Mouse (Mus musculus) limb, embryonic 13.5 days (tissue): ENCODE results near the gene Fam219b. TPM values are rescaled to one million over a fixed set of nuclear protein-coding genes. Genes with fewer than 3 reads are reported as not detected.

Experiments
- ATAC-seq: fragments of 200-750 bp; cut with Nextera tagmentation; 2 replicates; pipeline ENCODE4 v1.8.0; 2017; ENCODE audit warnings: low read depth, moderate number of reproducible peaks, moderate TSS enrichment; ENCODE audit not compliant: low FRiP score
- H3K27ac ChIP-seq: fragments of 300-500 bp; sonication (generic); 2 replicates; pipeline ENCODE4 v1.5.1; 2015; ENCODE audit warnings: inconsistent platforms, mild to moderate bottlenecking, moderate library complexity
- H3K27me3 ChIP-seq: fragments of 300-500 bp; sonication (generic); 2 replicates; pipeline ENCODE4 v1.6.1; 2015; ENCODE audit warnings: mild to moderate bottlenecking, inconsistent platforms
- H3K36me3 ChIP-seq: fragments of 300-500 bp; sonication (generic); 2 replicates; pipeline ENCODE4 v1.6.1; 2015; ENCODE audit warnings: inconsistent platforms, mild to moderate bottlenecking, moderate library complexity
- H3K4me1 ChIP-seq: fragments of 300-500 bp; sonication (generic); 2 replicates; pipeline ENCODE4 v1.6.1; 2015; ENCODE audit warnings: inconsistent platforms
- H3K4me2 ChIP-seq: fragments of 300-500 bp; sonication (generic); replicated peaks from 2 replicates; pipeline ENCODE4 v1.6.1; 2015; ENCODE audit warnings: inconsistent platforms, mild to moderate bottlenecking, moderate library complexity
- H3K4me3 ChIP-seq: fragments of 300-500 bp; sonication (generic); 2 replicates; pipeline ENCODE4 v1.5.1; 2015; ENCODE audit warnings: moderate library complexity, mild to moderate bottlenecking, inconsistent platforms
- H3K9ac ChIP-seq: fragments of 300-500 bp; sonication (generic); 2 replicates; pipeline ENCODE4 v1.6.1; 2015; ENCODE audit warnings: mild to moderate bottlenecking, inconsistent platforms
- H3K9me3 ChIP-seq: fragments of 300-500 bp; sonication (generic); 2 replicates; pipeline ENCODE4 v1.6.1; 2016; ENCODE audit warnings: inconsistent platforms
- WGBS: fragments of 180-500 bp; shearing (Covaris S2); methylation state at CpG from one replicate; pipeline ENCODE4 v1.1.7; 2015; 5-methylcytosine and 5-hydroxymethylcytosine counted together
- polyA plus RNA-seq: library from polyadenylated mRNA; unstranded; fragments of >200 nt; fragmentation: Nextera tagmentation; extraction: Ambion mirVana; gene quantifications from 2 replicates; pipeline ENCODE4 v1.2.1, GENCODE M21; 2015

The Fam219b gene
- polyA plus RNA-seq, 1 experiment from 2014 or later, result 24.2 TPM

DNA sequence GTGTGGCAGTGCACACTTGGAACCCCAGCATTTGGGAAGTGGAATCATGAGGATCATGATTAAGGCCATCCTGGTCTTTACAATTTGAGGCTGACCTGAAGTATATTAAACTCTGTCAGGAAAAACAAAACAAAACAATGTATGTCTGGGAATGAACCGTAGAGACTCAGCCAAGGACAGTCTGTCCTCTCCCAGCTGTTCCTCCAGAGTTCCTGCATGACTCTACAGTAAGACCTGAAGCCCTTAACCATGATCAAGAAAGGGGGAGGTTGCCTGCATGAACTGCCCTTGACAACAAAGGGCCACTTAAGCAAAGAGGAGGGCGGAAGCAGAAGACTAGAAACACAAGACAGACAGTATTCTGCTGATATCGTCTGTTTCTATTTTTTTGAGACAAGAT lies 38.2 kb downstream of the Fam219b start:
- Histone ChIP-seq H3K27ac (no peak overlapping the region), H3K4me1 (no peaks in the 10 kb centered on the region), H3K27me3 (no peaks in the 10 kb centered on the region), H3K4me3 (no peak overlapping the region), H3K9ac (no peak overlapping the region), H3K9me3 (no peaks in the 10 kb centered on the region), H3K36me3 (peaks cover 63% of the 10 kb centered on the region), H3K4me2 (no peak overlapping the region)
- 86% methylated on average over 3 of the region's 3 CpGs for WGBS
- no peak for ATAC-seq

DNA sequence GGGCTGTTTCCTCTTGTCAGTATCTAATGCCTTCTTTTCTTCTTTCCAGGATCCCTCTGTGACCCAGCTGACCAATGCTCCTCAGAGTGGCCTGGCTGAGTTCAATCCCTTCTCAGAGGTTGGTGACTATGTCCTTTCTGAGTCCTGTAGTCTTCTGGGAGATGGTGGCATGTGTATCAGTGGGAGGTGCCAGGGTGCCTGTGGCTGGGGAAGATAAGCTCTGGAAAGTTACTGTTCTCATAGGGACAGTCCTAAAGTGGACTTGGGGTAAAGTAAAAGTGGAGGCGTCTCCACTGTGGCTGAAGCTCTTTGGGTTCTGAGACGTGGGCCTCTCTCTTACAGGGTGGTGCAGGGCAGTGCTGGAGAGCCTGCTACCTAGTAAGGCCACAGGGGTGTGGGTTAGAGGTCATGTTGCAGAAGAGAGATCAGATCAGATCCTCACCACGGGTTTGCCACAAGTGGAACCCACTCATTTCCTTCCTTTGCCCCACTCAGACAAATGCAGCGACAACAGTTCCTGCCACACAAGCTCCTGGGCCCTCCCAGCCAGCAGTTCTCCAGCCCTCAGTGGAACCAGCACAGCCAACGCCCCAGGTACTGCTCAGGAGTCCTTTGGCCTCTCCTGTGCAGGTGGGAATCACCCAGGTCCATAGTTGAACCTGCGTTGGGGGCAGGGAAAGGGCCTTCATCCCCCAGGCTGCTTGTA lies 40.0 kb downstream of the Fam219b start:
- no peak overlapping the region for H3K4me2 ChIP-seq
- no peaks in the 10 kb centered on the region for H3K27me3 ChIP-seq
- H3K27ac ChIP-seq, result no peak overlapping the region
- no peaks in the 10 kb centered on the region for H3K4me1 ChIP-seq
- no peak overlapping the region for H3K4me3 ChIP-seq
- no peak overlapping the region for H3K9ac ChIP-seq
- peaks cover 67% of the 10 kb centered on the region for H3K36me3 ChIP-seq
- H3K9me3 ChIP-seq, result no peaks in the 10 kb centered on the region
- ATAC-seq, result no peak
- WGBS, result 83% methylated on average over 6 of the region's 6 CpGs

DNA sequence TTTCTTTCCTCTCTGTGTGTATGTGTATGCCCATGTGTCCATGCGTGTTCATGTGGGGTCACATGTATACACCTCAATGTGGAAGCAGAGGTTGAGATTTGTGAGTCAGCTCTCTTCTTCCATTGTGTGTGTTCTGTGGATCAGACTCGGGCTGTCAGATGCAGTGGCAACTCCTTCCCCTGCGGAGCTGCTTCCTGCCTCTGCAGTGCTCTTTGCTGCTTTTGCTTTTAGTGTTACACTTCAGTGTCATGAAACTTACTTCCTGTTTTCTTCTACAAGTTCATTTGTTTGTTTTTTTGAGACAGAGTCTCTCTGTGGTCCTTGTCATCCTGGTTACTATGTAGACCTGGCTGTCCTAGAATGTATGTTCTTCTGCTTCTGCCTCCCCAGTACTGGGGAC lies 47.7 kb downstream of the Fam219b start:
- Histone ChIP-seq H3K9me3 (no peaks in the 10 kb centered on the region), H3K4me1 (peaks cover 8% of the 10 kb centered on the region), H3K27me3 (no peaks in the 10 kb centered on the region), H3K4me2 (no peak overlapping the region), H3K27ac (no peak overlapping the region), H3K9ac (no peak overlapping the region), H3K4me3 (no peak overlapping the region), H3K36me3 (peaks cover 67% of the 10 kb centered on the region)
- ATAC-seq, result no peak
- WGBS, result 83% methylated on average over 3 of the region's 3 CpGs

DNA sequence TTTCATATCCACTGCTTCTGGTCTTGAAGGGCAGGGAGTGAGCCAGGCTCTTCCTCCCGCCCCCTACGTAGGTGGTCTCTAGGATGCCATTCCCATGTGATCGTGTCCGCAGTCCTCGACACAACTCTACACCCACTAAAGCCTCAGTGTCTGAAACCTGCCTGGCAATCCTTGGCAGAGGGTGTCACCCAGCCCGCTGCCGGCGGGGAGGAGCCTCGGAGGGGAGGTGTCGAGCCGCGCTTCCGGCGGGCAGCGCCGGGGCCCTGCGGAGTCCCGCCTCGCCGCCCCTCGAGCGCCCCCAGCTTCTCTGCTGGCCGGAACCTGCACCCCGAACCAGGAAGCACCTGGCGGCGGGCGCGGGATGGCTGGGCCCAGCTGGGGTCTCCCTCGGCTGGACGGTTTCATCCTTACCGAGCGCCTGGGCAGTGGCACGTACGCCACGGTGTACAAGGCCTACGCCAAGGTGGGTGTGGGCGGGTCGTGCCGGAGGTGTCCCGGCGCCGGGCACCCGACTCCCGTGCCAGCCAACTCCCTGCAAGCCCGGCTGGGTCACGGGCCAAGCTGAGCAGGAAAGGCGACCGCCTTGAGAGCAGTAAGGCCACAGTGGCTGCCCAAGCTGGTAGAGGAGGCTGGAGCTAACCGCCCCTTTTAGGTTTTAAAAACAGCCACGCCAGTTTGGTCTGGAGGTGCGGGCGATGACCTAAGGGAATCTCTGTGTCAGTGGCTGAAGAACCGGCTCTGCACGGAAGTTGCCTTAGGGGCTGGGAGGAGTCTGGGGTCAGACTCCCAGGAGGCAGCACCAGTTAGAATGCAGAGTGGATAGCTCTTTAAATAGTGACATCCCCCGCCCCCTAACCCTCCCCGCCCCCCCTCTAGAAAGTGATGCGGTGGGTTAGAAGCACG lies 52.1 kb downstream of the Fam219b start, which contains the start of gene Ulk3:
Gene Ulk3, plus strand, starts transcription at position 229 of the 903 bp plus-strand sequence.
- Histone ChIP-seq H3K27ac (peak within 1 kb of the TSS; percentile 85), H3K36me3 (peaks cover 50% of the 10 kb centered on the region), H3K4me2 (peak within 1 kb of the TSS; percentile 89), H3K4me1 (peaks cover 21% of the 10 kb centered on the region), H3K9ac (peak within 1 kb of the TSS; percentile 79), H3K4me3 (peak within 1 kb of the TSS; percentile 72), H3K9me3 (no peaks in the 10 kb centered on the region), H3K27me3 (no peaks in the 10 kb centered on the region)
- under 1% methylated on average over 58 of the region's 58 CpGs for WGBS
- peak; percentile 82 for ATAC-seq

DNA sequence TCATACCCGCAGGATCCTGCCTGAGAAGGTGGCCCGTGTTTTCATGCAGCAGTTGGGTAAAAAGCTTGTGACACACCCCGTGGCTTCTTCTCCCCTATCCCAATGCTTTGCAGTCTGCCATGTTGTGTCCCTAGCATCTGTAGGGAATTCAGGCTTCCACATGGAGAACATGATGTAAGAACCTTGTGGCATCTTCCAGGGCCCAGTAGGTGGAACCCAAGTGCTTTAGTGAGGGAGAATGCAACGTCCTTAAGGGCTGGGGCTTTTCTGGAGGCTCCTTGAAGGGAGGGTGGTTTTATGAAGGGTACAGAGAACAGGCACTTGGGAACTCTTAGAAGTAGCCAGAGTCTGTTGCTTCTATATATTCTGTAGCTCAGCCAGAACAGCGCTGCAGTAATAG lies 53.4 kb downstream of the Fam219b start:
- H3K27me3 ChIP-seq, result no peaks in the 10 kb centered on the region
- no peaks in the 10 kb centered on the region for H3K9me3 ChIP-seq
- peaks cover 53% of the 10 kb centered on the region for H3K36me3 ChIP-seq
- peak overlapping the region; percentile 72; the same call in 1 of the 2 replicates for H3K4me3 ChIP-seq
- peak overlapping the region; percentile 89 for H3K4me2 ChIP-seq
- peak overlapping the region; percentile 79; the same call in 1 of the 2 replicates for H3K9ac ChIP-seq
- no peak for ATAC-seq
- peaks cover 21% of the 10 kb centered on the region for H3K4me1 ChIP-seq
- WGBS, result 30% methylated on average over 5 of the region's 5 CpGs
- H3K27ac ChIP-seq, result no peak overlapping the region

Other genes with a start within 250 kb of the Fam219b start
- 26.8 and 30.0 TPM in 2 replicates for gene Ppcdc, start 97.4 kb upstream of the Fam219b start, polyA plus RNA-seq
- 12.2 and 12.9 TPM in 2 replicates for gene Scamp5, start 69.5 kb upstream of the Fam219b start, polyA plus RNA-seq
- gene Rpp25, start 33.5 kb upstream of the Fam219b start, polyA plus RNA-seq, result 0.87 and 1.9 TPM in 2 replicates
- 495 and 497 TPM in 2 replicates for gene Cox5a, start 16.3 kb upstream of the Fam219b start, polyA plus RNA-seq
- gene Mpi, start 15.2 kb downstream of the Fam219b start, polyA plus RNA-seq, result 56.3 and 58.8 TPM in 2 replicates
- 67.1 and 69.1 TPM in 2 replicates for gene Scamp2, start 23.4 kb downstream of the Fam219b start, polyA plus RNA-seq
- gene Ulk3, start 51.9 kb downstream of the Fam219b start, polyA plus RNA-seq, result 21.0 and 21.4 TPM in 2 replicates
- not detected in 2 replicates for gene Cplx3, start 68.8 kb downstream of the Fam219b start, polyA plus RNA-seq
- not detected in 2 replicates for gene Lman1l, start 83.2 kb downstream of the Fam219b start, polyA plus RNA-seq
- gene Csk, start 116.1 kb downstream of the Fam219b start, polyA plus RNA-seq, result 32.6 and 32.7 TPM in 2 replicates
- not detected in 2 replicates for gene Cyp1a2, start 146.2 kb downstream of the Fam219b start, polyA plus RNA-seq
- gene Cyp1a1, start 150.4 kb downstream of the Fam219b start, polyA plus RNA-seq, result not detected in 2 replicates
- gene Edc3, start 171.0 kb downstream of the Fam219b start, polyA plus RNA-seq, result 39.3 TPM in 2 replicates
- 77.3 and 82.8 TPM in 2 replicates for gene Clk3, start 228.3 kb downstream of the Fam219b start, polyA plus RNA-seq